Mouse (Mus musculus): ENCODE data around the gene Cd164l2.

The Cd164l2 gene

DNA sequence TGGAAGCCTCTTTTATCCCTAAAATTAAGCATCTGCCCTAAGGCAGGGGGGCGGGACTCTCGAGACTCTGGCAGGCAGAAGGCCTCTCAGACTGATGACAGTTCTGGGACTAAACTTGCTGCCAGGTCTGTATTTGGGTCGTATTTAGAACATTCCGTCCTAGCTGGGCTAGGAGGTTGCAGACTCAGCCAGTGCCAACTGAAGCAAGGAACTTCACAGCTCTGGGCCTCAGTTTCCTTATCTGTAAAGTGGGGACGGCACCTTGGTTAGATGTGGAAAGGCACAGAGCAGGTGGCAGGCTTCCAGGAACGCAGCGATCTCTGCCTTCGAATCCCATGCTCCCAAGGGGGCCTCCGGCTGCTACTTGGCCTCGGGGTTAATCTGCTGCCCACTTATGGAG is 14.1 kb downstream of the Cd164l2 start:
- no peak for DNase-seq

GRCm38 (mm10) chr4:133227636-133228035 is 15.7 kb downstream of the Cd164l2 start:
- no peak for DNase-seq

GRCm38 (mm10) chr4:133229582-133229981 is 17.7 kb downstream of the Cd164l2 start:
- no peak for DNase-seq

GRCm38 (mm10) chr4:133233285-133233976 is 21.5 kb downstream of the Cd164l2 start:
- no peak for DNase-seq

- no peak for DNase-seq
These were observed 22.8 kb downstream of the Cd164l2 start for GRCm38 (mm10) chr4:133234771-133235170.

DNA sequence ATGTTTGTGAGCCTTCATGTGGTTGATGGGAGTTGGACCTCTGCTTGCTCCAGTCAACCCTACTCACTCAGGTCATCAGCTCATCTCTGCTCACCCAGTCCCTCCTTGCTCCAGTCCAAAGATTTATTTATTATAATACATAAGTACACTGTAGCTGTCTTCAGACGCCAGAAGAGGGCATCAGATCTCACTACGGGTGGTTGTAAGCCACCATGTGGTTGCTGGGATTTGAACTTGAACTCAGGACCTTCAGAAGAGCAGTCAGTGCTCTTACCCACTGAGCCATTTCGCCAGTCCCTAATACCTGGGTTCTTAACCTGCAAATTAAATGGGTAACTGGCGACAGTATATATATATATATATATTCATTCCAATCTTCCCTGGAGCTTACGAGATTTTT is 23.5 kb downstream of the Cd164l2 start:
- no peak for DNase-seq

DNA sequence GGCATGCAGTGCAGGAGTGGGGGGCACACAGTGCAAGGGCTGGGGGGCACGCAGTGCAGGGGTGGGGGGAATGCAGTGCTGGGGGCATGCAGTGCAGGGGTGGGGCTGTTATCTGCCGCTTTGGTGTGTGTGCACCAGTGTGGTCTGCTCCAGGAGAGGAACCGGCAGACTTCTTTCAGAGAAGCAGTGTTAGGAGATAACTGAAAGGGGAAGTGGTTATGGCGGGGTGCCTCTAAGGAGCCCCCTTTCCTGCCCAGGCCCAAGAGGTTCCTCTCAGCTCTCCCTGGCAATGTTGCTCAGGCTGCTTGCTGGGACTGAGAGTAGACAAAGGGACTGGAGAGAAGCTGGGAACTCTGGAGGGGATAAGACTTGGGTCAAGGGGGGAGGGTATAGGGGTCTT is 26.0 kb downstream of the Cd164l2 start:
- no peak for DNase-seq

- DNase-seq, result peak; percentile 40
These were observed 28.6 kb downstream of the Cd164l2 start, which contains the start of gene Map3k6 for GRCm38 (mm10) chr4:133240490-133240921. Gene Map3k6, plus strand, starts transcription at chr4:133240818.

DNA sequence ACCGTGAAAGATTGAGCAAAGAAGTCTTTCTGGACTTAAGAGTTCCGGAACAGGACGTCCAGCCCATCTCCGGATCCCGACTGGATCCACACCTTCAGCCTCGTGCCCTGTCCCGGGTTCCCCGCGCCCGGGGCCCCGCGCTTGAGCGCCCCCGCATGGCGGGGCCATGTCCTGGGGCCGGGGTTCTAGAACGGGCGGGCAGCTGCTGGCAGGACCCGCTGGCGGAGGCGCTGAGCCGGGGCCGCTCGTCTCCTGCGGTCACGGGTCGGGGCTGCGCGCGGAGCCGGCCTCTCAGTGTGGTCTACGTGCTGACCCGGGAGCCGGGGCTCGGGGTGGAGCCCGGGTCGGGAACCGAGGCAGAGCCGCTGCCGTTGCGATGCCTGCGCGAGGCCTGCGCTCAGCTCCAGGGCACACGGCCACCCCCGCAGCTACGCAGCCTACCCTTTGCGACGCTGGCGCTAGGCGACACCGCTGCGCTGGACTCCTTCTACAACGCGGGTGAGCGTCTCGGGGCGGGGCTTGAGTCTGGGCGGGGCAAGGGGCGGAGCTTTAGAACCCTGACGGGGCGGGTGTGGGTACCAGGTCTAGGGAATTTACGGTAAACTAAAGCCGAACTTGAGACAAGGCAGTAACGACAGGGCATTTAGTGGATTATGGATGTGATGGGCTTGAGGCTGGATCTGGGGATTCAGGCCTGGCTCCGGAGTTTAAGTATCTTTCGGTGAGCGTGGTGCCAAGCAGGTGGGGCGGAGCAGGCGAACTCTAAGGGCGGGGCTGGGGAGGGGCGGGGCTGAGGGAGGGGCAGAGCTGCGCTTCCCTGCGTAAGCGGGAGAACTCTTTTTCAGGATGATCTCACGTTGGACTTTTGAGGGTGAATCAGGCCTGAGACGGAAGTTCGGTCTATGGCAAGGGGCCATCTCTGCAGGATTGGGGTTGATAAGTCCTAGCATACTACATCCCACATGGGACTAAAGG is 29.3 kb downstream of the Cd164l2 start:
- peak; percentile 88 for DNase-seq

DNA sequence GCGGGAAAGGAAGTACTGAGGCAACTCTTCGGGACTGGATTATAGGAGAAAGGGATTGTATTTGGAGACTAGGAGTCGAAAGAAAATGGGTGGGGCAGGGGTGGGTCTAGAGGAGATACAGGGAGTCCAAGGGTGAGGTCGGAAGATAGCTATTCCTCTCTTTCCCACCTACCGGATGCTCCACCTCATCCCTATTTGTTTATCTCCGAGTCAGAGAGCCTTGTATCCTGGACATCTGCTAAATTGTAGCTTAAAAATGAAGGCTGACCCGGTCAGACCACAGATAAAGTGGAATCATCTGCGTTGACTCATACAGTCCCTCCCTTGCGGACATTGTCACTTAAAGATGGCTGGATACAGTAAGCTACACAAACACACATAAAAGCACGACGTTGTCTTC is 30.0 kb downstream of the Cd164l2 start:
- DNase-seq, result no peak

DNA sequence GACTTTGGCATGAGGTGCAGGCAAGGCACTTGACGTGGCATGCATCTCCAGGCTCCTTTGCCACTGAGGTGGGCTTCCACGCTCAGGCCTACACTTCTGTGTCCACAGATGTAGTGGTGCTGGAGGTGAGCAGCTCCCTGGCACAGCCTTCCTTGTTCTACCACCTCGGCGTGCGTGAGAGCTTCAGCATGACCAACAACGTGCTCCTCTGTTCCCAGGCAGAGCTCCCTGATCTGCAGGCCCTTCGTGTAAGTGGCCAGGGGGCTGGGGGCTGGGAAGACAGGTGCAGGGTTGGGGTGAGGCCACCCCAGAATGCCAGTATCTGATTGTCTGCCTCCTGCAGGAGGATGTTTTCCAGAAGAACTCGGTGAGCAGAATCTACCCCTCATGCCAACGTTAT is 30.8 kb downstream of the Cd164l2 start:
- no peak for DNase-seq

DNA sequence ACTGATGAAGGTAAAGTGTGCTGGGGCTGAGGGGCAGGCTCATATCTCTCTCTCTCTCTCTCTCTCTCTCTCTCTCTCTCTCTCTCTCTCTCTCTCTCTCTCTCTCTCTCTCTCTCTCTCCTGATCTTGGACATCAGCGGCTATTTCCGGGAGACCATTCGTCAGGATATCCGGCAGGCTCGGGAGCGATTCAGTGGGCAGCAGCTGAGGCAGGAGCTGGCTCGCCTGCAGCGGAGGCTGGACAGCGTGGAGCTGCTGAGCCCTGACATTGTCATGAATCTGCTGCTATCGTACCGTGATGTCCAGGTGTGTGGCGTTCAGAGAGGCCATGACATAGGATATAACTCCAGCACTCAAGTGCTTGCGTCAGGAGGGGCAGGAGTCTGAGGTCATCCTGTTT is 31.6 kb downstream of the Cd164l2 start:
- DNase-seq, result no peak

DNA sequence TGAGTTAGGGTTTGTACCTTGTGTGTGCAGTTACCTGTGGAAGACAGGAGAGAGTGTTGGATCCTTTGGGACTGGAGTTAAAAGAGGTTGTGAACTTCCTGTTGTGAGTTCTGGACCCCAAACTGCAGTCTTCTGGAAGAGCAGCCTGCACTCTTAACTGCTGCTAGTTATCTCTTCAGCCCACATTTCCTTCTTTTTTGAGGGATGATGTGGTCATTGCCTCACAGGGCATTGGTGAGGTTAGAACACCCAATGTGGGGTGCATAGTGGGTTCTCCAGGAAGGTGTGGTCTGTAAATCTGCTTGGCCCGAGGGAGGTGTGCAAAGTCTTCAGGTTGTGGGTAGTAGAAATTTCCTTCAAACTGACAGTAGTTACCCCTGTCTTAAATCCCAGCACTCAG is 32.4 kb downstream of the Cd164l2 start:
- no peak for DNase-seq

DNA sequence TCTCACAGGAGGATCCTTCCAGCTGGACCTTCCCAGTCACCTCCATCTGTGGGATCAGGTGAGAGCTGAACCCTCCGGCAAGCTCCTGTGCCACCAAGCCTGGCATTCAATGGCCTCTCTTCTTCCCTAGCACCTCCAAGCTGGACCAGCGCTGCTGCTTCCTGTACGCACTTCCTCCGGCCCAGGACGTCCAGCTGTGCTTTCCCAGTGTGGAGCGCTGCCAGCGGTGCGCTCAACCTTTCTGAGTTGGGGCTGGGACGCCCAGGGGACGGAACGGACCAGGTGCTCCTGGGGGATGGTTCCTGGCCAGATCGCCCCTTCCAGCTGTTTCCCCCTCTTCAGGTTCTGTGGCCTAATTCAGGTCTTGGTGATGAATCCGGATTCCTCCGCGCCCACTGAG is 35.1 kb downstream of the Cd164l2 start:
- DNase-seq, result no peak

DNA sequence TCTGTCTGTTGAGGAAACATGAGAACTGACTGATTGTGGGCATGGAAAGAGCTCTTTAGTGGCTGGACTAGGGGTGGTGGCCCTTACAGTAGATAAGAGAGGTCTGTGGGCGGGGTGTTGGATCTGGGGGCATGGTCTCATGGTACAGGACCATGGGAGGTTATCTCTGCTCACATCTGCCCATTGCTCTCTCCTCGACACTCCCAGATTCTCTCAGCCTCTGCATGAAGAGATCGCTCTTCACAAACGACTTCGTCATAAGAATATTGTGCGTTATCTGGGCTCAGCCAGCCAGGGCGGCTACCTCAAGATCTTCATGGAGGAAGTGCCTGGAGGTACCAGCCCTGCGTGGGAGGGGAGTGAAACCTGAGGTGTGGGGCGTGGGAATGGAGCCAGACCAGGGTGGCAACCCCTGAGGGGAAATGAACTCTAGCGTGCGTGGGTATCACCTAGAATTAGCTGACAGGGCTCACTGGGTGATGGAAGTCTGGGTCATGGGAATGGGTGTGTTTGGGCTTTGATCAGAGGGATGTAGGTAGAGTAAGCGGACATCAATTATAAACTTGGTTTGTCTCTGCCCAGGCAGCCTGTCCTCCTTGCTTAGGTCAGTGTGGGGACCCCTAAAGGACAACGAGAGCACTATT is 36.0 kb downstream of the Cd164l2 start:
- DNase-seq, result no peak

- peak; percentile 83 for DNase-seq
These were observed 38.7 kb downstream of the Cd164l2 start for GRCm38 (mm10) chr4:133250609-133251008.

GRCm38 (mm10) chr4:133251214-133251613 is 39.3 kb downstream of the Cd164l2 start:
- DNase-seq, result no peak

GRCm38 (mm10) chr4:133252089-133252488 is 40.2 kb downstream of the Cd164l2 start:
- no peak for DNase-seq

- DNase-seq, result no peak
These were observed 41.5 kb downstream of the Cd164l2 start for GRCm38 (mm10) chr4:133253412-133253811.

DNA sequence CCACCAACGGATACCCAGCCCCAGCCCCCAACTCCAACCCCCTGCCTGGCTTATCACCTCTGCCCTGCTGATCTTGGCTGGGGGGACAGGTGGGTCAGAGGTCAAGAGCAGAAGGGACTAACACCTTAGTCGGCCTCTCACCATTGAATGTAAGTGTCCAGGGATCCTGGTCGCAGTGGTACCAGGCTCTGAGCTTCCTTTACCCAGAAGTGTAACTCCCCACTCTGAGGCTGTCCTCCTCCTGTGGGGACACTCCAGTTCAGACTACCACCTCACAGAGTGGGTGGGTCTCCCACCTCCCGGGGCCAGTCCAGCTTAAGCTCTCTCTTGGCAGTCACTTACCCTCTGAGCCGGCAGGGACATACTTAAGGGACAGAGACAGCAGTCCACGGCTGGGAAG is 43.5 kb downstream of the Cd164l2 start:
- DNase-seq, result no peak

- no peak for DNase-seq
These were observed 44.9 kb downstream of the Cd164l2 start for GRCm38 (mm10) chr4:133256820-133257219.

- no peak for DNase-seq
These were observed 45.3 kb downstream of the Cd164l2 start for GRCm38 (mm10) chr4:133257230-133257629.

GRCm38 (mm10) chr4:133257798-133258408 is 46.0 kb downstream of the Cd164l2 start:
- DNase-seq, result no peak

All from right cerebral cortex, adult 18-20 months (tissue).